Mouse (Mus musculus) hematopoietic stem cell, adult 5-6 weeks (primary cell): ENCODE measurements at regions not wholly inside any gene's neighbourhood (a gene's known extent, or its start where the extent isn't known, plus 50 kb on each side); places are given as distances from the start of the nearest gene placed in this dataset.

Experiments
- ATAC-seq, 2 experiments: fragments of 125-278 bp in 1 of 2; replicated peaks in 1 of 2; 2 replicates each; pipeline ENCODE4 v1.8.0; 2016 to 2017; ENCODE audit warnings: inconsistent platforms in 2 of 2, mild to moderate bottlenecking in 2 of 2, moderate number of reproducible peaks in 2 of 2, low read depth in 1 of 2, moderate TSS enrichment in 1 of 2; ENCODE audit not compliant: low FRiP score in 2 of 2, poor library complexity in 2 of 2, severe bottlenecking in 2 of 2, insufficient read depth in 1 of 2, low TSS enrichment in 1 of 2

DNA sequence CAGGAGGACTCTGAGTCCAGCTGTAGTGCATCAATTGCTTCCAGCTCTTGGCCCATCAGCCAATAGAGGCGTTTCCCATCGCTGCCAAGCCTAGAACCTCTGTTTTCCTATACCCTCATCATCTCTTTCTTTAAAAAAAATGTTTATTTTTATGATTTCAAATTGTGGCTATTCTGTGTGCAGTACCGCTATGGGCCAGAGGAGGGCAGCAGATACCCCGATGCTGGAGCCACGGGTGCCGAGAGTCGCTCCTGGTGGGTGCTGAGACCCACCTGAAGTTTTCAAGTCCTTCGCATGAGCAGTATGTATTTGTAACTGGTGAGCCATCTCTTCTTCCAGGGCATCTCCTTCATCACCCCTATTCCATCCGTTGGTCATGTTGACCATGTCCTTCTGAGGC, 212.2 kb upstream of the Kcnab2 start:
- no peak for ATAC-seq

GRCm38 (mm10) chr4:152686509-152687081, 208.9 kb upstream of the Kcnab2 start:
- no peak for ATAC-seq

DNA sequence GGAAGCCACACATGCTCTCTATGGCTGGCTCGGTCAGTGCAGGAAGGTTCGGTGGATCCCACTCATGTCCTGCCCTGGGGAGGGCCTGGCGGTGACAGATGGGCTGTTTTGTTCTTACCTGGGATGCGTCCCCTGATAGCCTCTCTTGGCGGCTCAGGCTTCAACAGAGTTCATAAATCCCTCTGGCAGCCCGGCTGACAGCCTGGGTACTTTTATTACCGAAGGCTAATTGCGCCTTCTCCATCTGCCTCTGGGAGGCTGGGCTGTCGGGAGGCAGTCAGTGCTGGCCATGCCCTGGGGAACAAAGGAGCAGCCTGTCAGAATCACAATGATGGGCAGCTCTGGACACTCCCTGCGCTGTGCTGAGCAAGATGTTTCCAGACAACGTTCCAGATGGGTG, 196.5 kb upstream of the Kcnab2 start:
- no peak for ATAC-seq

- ATAC-seq: no peak; a peak in 1 of 4 replicates
These were observed 185.8 kb upstream of the Kcnab2 start for GRCm38 (mm10) chr4:152663482-152663881.

DNA sequence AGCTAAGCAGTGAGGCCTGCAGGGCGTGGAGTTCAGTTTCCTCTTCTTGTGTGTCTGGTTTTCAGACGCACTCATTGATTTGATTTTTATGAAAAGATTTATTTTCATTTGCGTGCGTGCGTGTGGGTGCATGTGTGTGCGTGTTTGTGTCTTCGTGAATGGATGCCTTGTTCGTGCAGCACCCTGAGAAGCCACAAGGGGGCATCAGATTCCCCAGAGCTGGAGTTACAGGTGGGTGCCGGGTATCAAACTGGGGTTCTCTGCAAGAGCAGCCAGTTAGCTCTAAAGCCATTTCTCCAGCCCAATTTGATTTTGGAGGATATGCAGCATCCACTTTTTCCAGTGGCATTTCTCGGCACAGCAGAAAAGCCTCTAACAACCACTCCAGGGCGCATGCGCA, 185.4 kb upstream of the Kcnab2 start:
- ATAC-seq: no peak

- no peak for ATAC-seq
These were observed 184.8 kb upstream of the Kcnab2 start for GRCm38 (mm10) chr4:152662439-152662838.

GRCm38 (mm10) chr4:152650198-152650597, 172.5 kb upstream of the Kcnab2 start:
- ATAC-seq: no peak

- peak in 1 of 2 experiments; percentile 39; a peak in 2 of 4 replicates for ATAC-seq
These were observed 169.9 kb upstream of the Kcnab2 start for GRCm38 (mm10) chr4:152647620-152648019.

GRCm38 (mm10) chr4:152647084-152647483, 169.4 kb upstream of the Kcnab2 start:
- no peak for ATAC-seq

DNA sequence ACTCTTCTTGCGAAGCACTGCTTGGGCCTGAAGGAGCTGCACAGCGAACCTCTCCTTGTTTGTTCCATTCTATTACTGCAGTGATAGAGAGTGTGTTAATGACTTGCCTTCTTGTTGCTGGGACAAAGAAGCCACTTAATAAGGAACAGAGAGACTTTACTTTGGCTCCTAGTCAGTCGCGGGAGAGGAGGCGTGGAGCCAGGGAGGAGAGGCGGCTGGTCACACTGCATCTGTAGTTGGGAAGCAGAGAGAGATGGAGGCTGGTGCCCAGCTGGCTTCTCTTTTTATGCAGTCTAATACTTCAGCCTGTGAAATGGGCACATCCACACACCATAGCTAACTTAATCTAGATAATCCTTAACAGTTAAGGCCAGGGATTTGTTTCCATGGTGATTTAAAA, 159.4 kb upstream of the Kcnab2 start:
- ATAC-seq: no peak

DNA sequence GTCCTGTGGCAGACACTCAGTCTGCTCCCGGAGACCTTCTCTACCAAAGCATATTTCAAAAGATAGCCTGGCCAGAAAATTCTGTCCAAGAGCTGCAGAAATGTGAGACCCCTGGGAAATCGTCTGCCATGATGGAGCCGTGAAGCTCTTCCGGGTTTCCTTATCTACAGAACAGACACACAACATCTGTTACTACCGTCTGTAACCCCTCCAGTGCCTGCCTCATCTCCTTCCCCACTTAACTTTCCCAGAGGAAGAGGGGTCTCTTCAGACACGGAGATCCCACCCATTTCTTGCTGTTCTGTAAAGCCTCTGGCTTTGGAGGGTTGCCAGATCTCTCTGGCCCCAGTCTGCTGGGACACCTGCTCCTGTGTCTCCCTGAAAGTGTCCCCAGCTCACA, 156.2 kb upstream of the Kcnab2 start:
- no peak for ATAC-seq

- no peak for ATAC-seq
These were observed 150.4 kb upstream of the Kcnab2 start for GRCm38 (mm10) chr4:152628111-152628510.

DNA sequence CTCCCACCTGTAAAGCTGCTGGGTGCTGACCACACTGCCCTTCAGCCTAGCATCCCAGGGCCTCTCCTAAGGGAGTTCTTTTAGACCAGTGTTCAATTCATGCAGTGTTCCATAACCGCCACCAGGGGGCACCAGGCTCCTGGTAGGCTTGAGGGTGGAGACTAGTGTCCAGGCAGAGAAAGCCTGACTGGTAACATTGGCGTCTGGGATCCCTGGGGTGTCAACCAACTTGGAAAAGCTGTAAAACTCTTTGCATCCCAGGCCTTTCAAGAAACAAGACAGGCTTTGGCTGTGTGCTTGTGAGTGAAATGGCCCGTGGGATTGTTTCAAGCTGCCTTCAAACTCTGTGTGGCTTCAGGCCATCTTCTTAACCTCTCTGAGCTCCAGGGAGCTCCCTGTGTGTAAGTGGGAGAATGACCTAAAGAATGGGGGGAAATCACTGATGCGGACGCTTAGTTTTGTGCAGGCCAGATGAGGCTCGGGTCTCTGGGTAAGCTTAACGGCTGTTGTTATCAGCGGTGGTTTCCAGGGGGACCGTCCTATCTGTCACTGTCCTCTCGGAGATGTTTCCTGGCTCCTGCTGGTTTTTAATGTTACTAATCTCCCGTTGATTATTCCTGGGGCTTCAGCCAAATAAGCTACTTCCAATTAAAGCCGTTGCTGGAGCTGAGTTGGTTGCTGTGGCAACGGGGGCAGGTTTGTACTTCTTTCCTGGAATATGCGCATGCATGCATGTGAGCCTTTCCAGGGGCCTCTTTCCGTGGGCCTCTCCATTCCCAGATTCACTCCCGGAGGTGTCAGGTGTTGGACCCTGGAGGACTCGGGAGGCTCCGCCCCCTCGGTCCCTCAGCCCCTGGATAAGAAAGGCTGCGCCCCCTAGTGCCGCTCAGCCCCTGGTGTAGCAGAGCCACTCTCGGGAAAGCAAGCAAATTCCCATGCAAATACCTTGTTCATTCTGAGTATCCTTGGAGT, 147.6 kb upstream of the Kcnab2 start:
- peak; percentile 68 to 83; a peak in 3 of 4 replicates for ATAC-seq

GRCm38 (mm10) chr4:152622022-152622777, 144.5 kb upstream of the Kcnab2 start:
- ATAC-seq: no peak

- no peak for ATAC-seq
These were observed 140.0 kb upstream of the Kcnab2 start for GRCm38 (mm10) chr4:152617636-152618035.

DNA sequence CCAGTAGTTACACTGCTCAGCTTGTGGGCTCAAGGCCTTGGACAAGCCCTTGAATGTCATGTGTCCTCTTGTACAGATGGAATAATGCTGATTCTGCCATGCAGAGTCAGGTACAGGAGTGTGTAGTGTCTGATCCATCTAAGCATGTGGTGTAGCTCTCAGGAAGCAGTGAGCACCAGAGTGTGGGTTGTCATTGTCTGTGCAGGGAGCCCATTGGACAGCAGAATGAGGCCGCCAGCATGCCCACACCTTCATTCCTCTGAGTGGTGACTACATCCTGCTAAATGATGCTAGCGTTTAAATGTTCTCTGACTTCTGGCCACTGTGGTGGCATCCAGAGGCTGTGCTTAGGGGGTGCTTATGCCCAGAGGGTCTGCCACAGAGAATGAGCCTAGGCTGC, 137.5 kb upstream of the Kcnab2 start:
- ATAC-seq: no peak

- ATAC-seq: no peak
These were observed 136.9 kb upstream of the Kcnab2 start for GRCm38 (mm10) chr4:152614356-152615100.
